Mouse (Mus musculus): Measurements from ENCODE around the gene Kmt5b.

Gene Kmt5b

DNA sequence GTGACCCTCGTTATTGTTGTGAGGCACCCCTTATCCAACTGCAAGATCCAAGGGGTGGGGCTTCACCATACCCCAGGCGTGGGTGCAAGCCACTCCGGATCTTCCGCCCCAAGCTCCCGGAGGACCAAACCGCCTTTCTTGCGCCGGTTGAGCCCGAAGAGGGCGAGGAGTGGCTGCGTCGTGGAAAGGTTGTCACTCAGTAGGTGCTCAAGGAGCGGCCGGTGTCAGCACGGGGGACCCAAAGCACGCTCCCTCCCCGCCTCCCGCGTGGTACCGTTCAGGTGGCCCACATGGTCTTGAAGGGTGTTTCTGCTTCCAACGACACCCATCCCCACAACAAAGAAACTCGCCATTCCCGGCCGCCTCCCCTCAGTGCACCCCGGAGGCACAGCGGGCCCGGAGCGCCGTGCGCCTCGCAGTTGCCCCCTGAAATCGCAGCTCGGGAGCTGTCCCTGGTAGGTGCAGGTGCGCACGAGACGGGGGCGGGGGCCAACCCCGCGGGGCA lies at the start of gene Kmt5b:
TSS of gene Kmt5b (plus strand) at position 146 of the 505 bp plus-strand sequence.
- DNase-seq (ENCODE audit: low read depth): no peak

DNA sequence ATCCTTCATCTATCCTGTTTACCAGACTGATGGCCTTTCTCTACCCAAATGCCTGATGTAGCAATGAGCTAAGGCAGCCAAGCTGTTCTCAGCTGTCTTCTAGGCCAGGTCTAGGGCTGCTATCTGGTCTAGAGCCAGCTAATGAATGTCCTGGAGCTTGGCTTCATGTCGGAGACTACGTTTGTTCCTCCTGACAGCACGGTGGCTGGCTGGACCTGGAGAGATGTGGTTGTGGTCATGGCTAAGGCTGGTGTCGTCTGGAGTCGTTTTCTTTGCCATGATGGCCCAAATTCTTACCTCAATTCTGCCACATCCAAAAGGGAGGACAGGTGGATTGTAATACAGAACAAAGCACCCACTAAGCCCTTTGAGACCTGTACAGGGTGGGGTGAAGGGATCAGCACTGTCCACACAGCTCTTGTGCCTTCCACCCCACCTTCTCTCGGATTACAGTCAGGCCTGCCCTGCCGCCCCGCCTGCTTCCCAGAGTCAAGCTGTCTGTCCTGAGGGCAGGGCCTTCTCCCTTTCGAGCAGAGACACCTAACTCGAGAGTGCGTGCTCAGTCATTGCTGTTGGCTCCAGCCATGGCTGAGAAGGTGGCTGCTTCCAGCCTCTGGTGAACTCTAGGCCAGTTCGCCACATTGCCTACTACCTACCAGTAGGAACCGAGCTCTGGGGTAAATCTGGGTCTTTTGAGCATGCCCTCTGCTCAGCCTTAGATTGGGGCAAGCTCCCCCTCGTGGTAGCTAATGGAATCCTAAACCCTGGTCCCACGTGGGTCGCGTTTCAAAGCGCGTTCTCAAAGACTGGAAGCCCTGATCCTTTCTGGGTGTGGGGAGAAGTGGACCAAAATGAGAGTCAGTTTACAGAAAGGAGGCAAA lies 48.5 kb upstream of the Kmt5b start:
- DNase-seq (ENCODE audit: low read depth): peak; percentile 45

DNA sequence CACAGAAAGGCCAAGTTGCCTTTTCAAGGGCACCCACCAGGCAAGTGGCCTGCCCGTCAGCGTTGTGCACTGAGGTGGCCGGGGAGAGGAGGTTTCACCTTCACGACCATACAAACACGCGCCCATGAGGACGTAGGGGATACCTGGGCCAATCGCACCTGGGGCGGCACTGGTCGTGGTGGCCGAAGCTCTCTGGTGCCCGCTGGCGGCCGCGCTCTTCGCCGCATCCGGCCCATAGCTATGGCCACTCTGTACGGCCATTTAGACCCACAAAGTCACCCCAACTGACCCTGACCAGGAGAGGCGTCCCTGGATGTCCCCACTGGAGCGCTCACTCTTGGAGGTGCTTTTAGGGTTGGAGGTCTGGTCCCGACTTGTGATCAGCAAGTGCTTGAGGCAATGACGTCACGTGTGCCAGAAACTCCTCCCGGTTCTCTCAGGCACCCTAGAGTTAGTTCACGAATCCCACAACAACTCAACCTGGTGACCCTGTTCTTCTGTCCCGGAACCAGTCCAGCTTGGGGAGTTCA lies 47.8 kb upstream of the Kmt5b start:
- DNase-seq (ENCODE audit: low read depth): no peak

DNA sequence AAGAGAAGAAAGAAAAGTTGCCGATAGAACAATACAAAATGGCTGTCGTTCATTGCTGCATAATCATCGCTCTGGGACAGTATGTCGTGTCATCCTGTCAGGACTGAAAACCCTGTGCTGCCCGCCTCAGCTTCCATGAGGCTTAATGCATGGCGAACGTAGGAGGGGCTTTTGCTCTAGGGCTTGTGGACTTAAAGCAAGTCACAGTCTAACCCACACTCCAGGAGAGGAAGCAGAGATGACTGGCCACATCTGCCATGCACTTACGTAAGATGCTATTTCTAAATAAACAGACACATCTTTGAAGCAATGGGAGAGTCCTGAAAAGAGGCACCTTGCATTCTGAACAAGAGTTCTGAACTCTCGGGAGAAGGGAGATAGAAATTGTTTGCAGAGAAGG lies 44.1 kb upstream of the Kmt5b start:
- DNase-seq (ENCODE audit: low read depth): no peak

DNA sequence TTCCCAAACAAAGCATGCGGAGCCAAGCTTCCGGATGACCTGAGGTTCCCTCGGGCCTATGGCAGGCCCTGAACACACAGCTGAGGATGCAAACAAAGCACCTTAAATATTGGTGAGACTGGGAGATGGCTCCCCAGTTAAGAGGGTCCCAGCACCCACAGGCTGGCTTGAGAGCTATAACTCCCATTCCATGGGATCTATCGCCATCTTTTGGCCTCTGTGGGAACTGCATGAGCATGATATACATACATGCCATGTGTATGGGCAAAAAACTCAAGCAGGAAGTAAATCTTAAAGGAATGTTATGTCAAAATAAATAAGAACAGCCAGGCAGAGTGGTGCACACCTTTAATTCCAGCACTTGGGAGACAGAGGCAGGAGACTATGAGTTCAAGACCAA lies 43.3 kb upstream of the Kmt5b start:
- DNase-seq (ENCODE audit: low read depth): no peak

DNA sequence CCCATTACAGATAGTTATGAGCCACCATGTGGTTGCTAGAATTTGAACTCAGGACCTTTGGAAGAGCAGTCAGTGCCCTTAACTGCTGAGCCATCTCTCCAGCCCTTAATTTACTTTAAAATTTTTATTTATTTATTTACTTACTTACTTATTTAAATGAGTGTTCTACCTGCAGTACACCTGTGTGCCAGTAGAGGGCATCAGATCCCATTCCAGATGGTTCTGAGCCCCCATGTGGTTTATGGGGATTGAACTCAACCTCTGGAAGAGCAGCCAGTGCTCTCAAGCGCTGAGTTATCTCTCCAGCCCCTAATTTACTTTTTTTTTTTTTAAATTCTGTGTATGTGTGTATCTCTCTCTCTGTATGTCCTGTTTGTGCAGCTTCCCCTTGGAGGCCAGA lies 42.4 kb upstream of the Kmt5b start:
- no peak for DNase-seq (ENCODE audit: low read depth)

DNA sequence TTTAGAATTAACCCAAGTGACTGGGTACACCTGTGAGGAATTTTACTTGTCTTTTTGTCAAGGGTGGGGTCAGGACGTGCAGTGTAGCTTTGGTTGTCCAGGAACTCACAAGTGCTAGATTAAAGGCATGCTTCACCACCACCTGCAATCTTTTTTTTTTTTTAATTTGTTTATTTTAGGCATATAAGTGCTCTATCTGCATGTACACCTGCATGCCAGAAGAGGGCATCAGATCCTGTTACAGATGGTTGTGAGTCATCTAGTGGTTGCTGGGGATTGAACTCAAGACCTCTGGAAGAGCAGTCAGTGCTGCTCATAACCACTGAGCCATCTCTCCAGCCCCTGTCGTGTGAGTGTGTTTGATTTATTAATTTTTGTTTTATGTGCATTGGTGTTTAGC lies 38.3 kb upstream of the Kmt5b start:
- DNase-seq (ENCODE audit: low read depth): no peak

DNA sequence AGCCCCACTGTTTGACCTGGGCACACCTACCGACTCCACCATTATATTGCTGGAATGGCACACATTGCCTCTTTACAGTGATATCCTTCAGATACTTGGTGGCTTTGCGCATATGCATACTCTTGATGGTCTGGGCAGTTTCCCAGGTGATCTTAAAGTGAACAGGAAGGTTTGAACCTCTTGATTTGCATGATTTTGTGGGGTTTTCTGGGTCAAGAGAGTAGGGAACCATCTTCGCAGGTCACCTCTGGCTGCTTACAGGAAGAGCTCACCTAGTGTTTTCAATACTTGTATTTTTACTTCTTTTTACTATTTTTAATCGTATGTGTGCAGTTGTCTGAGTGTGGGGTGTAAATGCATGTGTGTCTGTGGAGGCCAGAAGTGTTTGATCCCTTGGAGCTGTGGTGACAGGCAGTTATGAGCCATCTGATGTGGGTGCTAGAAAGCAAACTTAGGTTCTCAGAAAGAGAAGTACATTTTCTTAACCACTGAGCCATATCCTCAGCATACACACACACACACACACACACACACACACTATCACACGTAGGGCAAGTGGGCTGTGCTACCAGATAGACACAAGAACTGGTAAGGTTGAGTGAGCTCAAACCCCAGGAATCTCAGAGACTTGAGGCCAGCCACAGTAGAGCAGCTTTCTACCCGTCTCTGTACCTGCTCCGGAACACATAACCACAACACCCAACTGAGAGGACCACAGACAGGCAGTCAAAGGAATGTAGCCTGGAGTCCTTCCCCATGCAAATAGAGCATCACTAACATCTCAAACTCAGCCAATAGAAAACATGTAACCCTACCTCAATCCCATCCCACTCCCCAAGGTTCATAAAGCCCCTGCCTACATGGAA lies 36.2 kb upstream of the Kmt5b start:
- DNase-seq (ENCODE audit: low read depth): no peak

DNA sequence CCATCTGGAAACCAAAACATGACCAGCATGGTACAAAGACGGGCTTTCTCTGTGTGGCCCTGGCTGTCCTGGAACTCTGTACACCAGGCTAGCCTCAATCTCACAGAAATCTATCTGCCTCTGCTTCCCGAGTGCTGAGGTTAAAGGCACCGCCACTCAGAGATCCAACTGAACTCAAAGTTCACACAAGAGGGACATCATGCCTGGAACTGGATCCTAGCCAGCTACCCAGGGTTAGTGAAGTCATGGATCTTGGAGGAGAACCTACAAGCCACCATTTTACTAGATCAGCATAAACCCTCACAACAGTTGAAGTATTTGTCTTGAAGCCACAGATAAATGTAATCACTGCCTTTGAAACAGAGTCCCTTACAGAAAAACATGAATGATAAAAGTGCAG lies 31.2 kb upstream of the Kmt5b start:
- no peak for DNase-seq (ENCODE audit: low read depth)

DNA sequence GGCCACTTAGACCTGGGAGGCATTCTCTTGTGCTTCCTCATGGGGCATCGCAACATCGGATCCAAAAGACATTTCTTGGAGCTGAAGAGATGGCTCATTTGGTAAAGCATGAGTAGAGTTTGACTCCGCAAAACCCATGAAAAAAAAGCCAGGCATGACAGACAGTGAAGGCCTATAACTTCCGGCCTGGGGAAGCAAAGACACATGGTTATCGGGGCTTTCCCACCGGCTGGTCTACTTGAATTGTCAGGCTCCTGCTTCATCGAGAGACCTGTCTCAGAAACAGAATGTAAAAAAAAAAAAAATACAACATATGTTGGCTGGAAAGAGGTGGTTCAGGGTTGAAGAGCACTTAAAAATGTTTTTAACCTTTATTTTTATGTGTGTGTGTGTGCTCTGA lies 27.6 kb upstream of the Kmt5b start:
- no peak for DNase-seq (ENCODE audit: low read depth)

DNA sequence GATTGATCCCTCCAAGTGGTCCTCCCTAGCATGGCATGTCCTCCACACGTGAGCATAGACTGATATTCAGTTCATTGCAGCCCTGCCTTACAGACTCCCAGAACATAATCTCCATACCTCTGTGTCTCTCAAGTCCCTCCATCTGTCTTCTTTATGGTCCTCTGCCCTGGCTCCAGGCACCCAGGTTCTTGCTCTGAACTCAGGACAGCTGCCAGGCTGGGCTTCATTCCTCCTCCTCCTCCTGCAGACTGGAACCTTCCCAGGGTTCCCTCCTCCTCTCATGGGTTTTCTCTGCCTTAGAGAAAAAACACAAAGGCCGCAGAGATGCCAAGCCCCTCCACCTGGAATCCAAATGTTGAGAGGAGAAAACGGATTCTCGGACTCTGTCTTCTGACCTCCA lies 24.5 kb upstream of the Kmt5b start:
- no peak for DNase-seq (ENCODE audit: low read depth)

DNA sequence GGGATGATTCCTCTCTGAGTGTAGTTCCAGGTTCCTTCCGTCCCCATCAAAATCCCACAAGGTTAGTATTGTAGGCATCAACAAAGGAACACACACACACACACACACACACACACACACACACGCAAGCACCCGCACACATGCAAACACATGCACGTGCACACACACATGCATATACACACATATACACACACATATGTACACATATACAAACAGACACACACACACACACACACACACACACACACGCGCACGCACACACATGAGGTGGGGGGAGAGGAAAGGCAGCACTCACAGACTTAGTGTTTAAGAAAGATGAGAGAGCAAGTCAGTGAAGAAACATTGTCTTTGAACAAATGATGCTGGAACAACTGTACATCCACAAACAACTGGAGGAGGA lies 23.9 kb upstream of the Kmt5b start:
- no peak for DNase-seq (ENCODE audit: low read depth)

DNA sequence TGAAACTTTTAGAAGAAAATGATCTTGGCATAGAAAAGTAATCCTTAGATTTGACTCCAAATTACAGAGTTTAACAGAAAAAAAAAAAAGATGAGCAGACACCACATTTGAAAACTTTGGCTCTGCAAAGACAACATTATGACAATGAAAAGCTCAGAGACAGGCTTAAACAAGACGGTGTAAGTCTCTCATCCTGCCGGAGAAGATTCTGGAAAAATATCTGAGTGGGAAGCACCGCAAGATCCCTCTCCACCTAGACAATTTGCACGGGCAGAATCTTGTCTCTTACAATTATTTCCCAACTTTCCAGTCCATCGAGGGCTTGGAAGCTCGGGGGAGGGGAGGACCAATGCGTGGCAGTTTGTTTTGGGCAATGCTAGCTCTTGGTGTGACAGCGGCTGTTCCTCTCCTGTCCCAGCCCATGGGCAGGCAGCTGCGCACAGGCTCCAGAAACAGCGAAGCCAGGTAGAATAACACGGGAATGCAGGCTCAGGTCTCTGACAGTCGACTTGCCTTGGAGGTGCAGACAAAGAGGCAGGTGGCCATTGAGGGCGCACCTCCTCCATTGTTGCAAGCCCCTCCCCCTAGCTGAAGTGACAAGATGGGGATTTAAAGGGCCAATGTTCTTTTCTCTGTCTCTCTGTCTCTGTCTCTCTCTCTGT lies 23.2 kb upstream of the Kmt5b start:
- no peak for DNase-seq (ENCODE audit: low read depth)

DNA sequence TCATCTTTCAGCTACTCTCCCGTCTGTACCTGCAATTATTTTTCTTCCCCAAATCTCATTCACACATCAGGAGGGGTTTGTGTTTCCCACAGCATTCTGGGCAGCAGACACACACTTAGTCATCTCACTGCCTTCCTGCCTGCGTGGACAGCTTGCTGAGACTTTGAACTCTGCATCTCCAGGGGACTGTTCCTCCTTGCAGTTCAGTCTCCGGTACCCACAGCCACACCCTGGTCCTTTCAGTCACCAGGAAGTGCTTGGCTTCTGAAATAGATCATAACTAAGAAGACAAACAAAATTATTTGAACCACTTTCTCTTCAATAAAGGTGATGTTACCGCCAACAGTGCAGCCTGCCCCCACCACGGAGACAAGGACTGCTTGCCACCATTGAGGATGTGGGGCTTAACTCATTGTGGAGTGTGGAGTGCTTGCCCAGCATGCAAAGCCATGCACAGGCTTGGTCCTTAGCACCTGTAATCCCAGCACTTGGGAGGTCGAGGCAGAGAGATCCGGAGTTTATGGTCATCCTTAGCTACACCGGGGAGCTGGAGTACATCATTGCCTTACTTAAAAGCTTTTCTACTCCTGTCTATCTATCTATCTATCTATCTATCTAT lies 14.5 kb upstream of the Kmt5b start:
- no peak for DNase-seq (ENCODE audit: low read depth)

DNA sequence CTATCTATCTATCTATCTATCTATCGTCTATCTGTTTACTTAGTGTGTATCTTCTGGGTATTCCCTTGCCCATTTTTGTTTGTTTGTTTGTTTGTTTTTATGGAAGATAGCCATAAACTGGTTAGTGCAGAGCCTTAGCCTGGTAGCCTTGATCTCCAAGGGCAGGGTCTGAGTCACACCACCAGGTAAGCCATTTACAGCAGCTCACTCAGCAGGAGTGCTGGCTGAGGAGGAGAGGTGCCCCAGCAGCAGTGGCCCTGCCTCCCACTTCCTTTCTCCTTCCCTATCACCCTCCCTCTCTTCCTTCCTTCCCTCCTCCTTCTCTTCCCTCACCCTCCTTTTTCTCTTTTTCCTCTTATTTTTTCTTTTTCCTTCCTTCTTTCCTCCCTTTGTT lies 14.0 kb upstream of the Kmt5b start:
- DNase-seq (ENCODE audit: low read depth): no peak

DNA sequence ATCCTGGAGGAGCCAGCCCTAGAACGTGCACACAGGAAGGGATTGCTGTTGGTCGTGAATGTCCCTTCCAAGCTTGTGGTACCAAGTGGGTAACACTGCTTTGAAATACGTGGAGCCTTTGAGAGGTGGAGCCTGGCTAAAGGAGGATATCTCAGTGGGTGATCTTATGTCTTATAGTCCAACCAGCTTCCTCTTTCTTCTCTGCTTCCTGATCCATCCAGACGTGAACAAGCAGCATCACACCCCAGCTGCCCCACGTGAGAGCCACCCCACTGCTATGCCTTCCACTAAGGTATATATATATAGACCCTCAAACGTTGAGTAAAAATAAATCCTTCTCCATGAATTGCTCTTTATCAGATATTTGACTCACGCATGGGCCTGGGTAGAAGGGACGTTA lies 13.5 kb upstream of the Kmt5b start:
- no peak for DNase-seq (ENCODE audit: low read depth)

DNA sequence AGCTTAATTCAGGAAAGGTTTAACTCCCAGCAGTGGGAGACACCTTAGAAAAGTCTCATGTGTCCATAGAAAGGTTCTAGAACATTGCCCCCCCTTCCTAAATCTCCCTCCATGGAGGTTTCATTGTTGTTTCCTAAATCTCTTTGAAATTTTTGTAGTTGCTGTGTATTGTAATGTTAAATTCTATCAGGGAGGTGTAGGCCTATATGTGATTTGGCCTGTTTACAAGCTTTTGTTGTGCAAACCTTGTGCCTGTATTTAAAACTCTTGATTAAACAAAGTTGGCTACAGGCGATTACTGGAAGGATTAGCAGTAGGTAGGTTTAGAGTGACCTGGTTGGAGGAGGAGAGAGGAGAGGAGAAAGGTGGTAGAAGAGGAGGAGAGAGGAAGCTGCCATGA lies 9.4 kb upstream of the Kmt5b start:
- DNase-seq (ENCODE audit: low read depth): no peak

DNA sequence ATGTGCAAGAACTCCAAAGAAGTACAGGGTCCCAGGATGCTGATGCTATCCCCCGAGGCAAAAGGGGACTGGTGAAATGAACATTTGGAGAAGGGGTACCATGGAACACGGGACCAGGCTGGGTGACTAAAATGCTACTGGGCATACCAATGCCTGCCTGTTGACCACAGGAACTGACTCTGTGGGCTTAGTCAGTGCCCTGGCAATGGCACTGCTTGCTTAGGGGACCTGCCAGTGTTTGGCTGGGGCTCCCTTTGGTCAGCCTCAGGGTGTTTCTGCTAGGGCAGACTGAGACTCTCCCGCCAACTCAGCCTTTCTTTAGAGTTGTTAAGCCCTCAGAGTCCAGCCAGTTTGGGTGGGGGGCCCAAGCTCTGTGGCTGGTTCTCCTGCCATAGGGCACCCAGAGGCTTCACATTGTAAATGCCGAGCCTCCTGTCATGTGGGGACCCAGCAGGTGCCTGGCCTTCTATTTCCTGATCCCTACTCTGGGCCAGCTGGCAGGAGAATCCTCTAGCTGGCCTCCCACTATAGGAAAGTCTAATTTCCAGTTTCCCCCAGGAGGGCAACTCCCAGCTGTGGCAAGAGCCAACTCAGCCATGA lies 1.9 kb upstream of the Kmt5b start:
- peak; percentile 43 for DNase-seq (ENCODE audit: low read depth)

DNA sequence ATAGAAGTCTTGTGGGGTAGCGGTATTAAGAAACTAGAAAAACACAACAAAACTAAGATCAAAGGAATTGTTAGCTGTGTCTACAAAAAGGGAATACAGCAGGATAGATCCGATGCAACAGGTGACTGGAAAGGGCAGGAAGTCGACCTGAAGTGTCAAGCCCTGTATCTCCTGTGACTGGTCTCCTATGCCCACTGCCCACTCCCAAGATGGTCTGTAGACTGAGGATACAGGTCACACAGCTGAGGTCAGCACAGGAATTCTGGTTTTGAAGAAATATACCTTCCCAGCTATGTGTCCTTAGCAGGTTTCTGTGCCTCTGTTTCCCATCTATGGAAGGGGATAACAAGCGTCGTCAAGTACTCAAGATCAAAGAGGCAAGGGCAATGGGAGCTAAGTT lies 843 bp upstream of the Kmt5b start:
- DNase-seq (ENCODE audit: low read depth): no peak

DNA sequence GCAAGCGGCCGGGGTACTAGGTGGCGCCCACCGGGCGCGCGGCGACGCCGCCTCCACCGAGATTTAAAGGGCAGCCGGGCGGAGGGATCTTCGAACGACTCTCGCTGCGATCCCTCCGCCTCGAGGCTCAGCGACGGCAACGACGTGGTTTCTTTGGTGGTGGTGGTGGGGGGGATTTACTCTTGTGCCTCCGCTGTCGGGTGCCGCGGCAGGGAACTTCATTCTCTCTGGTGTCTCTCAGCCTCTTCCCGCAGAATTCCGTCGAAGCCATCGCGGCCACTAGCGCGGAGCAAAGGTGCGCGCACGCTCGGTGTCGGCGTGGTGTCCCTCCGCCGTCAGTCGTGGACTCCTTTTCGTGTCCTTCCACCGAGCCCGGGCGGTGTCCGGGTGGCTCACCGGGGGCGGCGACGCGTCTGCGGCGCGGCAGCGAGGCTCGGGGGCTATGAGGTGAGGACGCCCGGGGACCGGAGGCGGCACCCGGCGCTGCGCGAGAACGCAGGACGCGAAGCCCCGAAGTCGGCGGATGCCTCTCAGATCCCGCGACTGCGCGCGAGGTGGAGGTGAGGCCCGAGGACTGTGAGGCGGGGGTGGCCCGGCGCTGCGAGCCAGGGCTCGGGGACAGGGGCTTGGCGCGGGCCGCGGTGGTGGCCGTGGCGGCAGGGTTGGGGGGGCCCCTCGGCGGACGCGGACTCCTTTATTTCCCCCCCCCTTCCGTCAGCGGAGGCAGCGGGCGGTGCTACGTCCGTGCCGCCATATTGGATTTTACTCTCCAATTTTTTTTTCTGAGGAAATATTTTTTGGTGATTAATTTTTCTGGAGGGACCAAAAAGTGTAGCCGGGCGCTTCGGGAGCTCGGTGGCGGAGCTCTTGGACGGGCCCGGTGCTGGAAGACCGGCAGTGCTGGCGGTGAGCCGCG lies 818 bp downstream of the Kmt5b start:
- DNase-seq (ENCODE audit: low read depth): no peak
